Mouse (Mus musculus) embryo, embryonic 9.5 days (tissue): Measurements from ENCODE around the gene Dip2c.

ENCODE experiments used
- DNase-seq: peaks from one replicate; pipeline ENCODE4 v3.0.0-alpha.2; 2017; ENCODE audit errors: extremely low spot score

Gene Dip2c

GRCm38 (mm10) chr13:9276322-9276855 lies at the start of gene Dip2c:
Gene Dip2c (plus strand): TSS chr13:9276528.
- DNase-seq = peak; percentile 90

GRCm38 (mm10) chr13:9227078-9227477 lies 49.2 kb upstream of the Dip2c start:
- no peak for DNase-seq

- no peak for DNase-seq
Observed at GRCm38 (mm10) chr13:9237495-9237894, 38.8 kb upstream of the Dip2c start.

- no peak for DNase-seq
Observed at GRCm38 (mm10) chr13:9239127-9239526, 37.2 kb upstream of the Dip2c start.

GRCm38 (mm10) chr13:9239631-9240236 lies 36.6 kb upstream of the Dip2c start:
- no peak for DNase-seq

GRCm38 (mm10) chr13:9261748-9262147 lies 14.6 kb upstream of the Dip2c start:
- DNase-seq = no peak

- DNase-seq = no peak
Observed at GRCm38 (mm10) chr13:9265516-9265915, 10.8 kb upstream of the Dip2c start.

GRCm38 (mm10) chr13:9276856-9277620 lies 710 bp downstream of the Dip2c start:
- peak; percentile 79 for DNase-seq

- DNase-seq = no peak
Observed at GRCm38 (mm10) chr13:9277621-9277960, 1.3 kb downstream of the Dip2c start.

- no peak for DNase-seq
Observed at GRCm38 (mm10) chr13:9278636-9279035, 2.3 kb downstream of the Dip2c start.

GRCm38 (mm10) chr13:9283050-9283449 lies 6.7 kb downstream of the Dip2c start:
- no peak for DNase-seq

GRCm38 (mm10) chr13:9289916-9290315 lies 13.6 kb downstream of the Dip2c start:
- no peak for DNase-seq

- no peak for DNase-seq
Observed at GRCm38 (mm10) chr13:9296285-9296684, 20.0 kb downstream of the Dip2c start.

GRCm38 (mm10) chr13:9297266-9297665 lies 20.9 kb downstream of the Dip2c start:
- no peak for DNase-seq

- no peak for DNase-seq
Observed at GRCm38 (mm10) chr13:9297689-9298088, 21.4 kb downstream of the Dip2c start.

- DNase-seq = no peak
Observed at GRCm38 (mm10) chr13:9299657-9300056, 23.3 kb downstream of the Dip2c start.

- DNase-seq = no peak
Observed at GRCm38 (mm10) chr13:9308863-9309262, 32.5 kb downstream of the Dip2c start.

GRCm38 (mm10) chr13:9310806-9311205 lies 34.5 kb downstream of the Dip2c start:
- DNase-seq = no peak

- DNase-seq = no peak
Observed at GRCm38 (mm10) chr13:9312916-9313315, 36.6 kb downstream of the Dip2c start.

- DNase-seq = no peak
Observed at GRCm38 (mm10) chr13:9314099-9314712, 37.9 kb downstream of the Dip2c start.

- no peak for DNase-seq
Observed at GRCm38 (mm10) chr13:9314713-9315112, 38.4 kb downstream of the Dip2c start.

- no peak for DNase-seq
Observed at GRCm38 (mm10) chr13:9319745-9320144, 43.4 kb downstream of the Dip2c start.

- DNase-seq = no peak
Observed at GRCm38 (mm10) chr13:9325262-9325661, 48.9 kb downstream of the Dip2c start.
